Mouse (Mus musculus) heart, adult 9 months (tissue): ENCODE data around the gene Slc4a5.

Experiments used
- DNase-seq, 2 experiments: peaks; one replicate each; pipeline ENCODE4 v3.0.0; 2022; ENCODE audit warnings: low spot score in 2 of 2

Gene Slc4a5

GRCm38 (mm10) chr6:83219814-83220213 lies at the start of gene Slc4a5:
Slc4a5 (plus strand) TSS chr6:83219828.
- DNase-seq = no peak

DNA sequence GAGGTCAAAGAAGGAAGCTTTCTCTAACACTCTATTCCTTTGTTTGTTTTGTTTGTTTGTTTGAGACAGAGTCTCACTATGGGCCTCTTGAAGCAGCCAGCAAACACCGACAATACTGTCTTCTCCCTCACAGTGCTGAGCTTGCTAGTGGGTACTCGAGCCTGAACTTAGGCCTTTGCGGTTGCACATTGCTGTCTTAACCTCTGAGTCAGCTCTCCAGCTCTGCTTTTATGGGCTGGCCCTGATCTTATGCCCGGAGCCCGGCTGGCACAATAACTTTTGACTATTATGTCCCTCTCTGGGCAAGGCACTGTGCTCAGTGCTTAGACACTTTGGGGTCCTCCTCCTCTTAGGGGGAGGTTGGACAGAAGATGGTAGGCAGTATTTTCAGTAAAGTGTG lies 49.8 kb upstream of the Slc4a5 start:
- DNase-seq = no peak

- no peak for DNase-seq
These were observed 48.6 kb upstream of the Slc4a5 start for GRCm38 (mm10) chr6:83171063-83171462.

DNA sequence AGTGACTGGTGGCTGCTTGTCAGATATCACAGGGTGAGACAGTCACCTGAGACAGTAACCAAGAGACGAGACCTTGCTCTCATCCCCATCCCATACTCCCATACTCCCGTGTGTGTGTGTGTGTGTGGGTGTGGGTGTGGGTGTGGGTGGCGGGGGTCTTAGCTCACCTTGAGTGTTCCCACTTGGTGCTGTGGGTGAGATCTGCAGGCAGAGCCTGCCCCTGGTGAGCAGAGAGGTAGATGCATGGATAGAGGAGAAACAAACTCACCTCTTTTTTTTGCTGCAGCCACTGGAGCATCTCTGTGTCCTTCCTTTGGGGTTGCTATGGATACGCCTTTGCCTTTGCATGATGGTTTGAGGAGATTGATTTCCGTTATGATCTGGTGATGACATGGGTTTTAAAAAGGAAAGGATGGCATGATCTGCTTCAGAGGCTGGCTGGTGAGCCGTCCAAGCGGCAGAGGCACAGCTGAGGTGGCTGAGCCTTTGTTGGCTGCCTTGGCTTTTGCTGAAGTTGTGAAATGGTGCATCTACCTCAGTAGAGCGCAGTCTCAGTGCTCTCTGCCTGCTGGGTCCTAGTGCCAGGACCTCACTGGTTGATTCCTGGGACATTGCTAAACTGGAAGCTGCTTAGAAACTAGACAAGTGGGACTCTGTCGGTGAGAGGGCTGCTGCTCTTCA lies 47.2 kb upstream of the Slc4a5 start:
- no peak for DNase-seq

GRCm38 (mm10) chr6:83175996-83176395 lies 43.6 kb upstream of the Slc4a5 start:
- DNase-seq = no peak

GRCm38 (mm10) chr6:83179390-83180117 lies 40.1 kb upstream of the Slc4a5 start:
- DNase-seq = no peak

- DNase-seq = no peak
These were observed 39.0 kb upstream of the Slc4a5 start for GRCm38 (mm10) chr6:83180605-83181004.

GRCm38 (mm10) chr6:83184858-83185435 lies 34.7 kb upstream of the Slc4a5 start:
- DNase-seq = no peak

GRCm38 (mm10) chr6:83185895-83186861 lies 33.5 kb upstream of the Slc4a5 start:
- DNase-seq = peak; percentile 40 to 43

- DNase-seq = no peak
These were observed 32.7 kb upstream of the Slc4a5 start for GRCm38 (mm10) chr6:83186946-83187345.

DNA sequence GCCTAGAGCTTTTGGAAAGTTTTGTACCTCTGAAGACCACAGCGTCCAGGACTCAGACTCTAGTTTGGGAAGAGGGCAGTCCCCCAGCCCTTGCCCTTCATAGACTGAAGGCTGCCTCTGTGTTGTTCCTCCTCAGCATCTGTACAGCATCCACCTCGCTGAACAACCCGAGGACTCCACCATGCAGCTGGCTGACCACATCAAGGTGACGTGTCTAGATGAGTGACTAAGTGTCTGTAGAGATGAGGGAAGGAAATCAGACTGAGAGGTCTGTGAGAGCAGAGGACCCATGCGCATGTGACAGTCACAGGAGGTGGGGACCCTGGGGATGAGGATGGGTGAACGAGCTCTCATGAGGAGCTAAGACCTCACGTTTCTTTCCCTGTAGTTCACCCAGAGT lies 26.1 kb upstream of the Slc4a5 start:
- DNase-seq = no peak

- no peak for DNase-seq
These were observed 22.2 kb upstream of the Slc4a5 start for GRCm38 (mm10) chr6:83197345-83198004.

- DNase-seq = no peak
These were observed 16.3 kb upstream of the Slc4a5 start for GRCm38 (mm10) chr6:83203320-83203719.

DNA sequence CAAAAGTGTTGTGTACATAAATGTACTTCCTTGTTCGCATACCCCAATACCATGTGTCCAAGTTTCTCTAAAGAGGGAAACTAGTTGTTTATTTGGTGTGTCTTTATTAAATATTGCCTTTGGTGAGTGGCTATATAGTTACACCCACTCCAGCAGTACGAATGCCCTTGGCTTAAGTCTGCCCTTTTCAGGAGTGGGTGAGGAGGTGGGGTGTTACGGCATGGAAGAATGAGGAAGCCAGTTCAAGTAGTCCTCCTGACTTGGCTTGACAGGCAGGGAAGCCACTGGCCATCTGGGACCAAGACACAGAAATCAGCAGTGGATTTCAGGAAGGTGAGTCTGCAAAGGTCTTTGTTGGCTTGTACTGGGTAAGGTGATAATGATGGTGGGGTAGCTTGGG lies 13.8 kb upstream of the Slc4a5 start:
- DNase-seq = no peak

- DNase-seq = no peak
These were observed 13.3 kb upstream of the Slc4a5 start for GRCm38 (mm10) chr6:83206321-83206720.

DNA sequence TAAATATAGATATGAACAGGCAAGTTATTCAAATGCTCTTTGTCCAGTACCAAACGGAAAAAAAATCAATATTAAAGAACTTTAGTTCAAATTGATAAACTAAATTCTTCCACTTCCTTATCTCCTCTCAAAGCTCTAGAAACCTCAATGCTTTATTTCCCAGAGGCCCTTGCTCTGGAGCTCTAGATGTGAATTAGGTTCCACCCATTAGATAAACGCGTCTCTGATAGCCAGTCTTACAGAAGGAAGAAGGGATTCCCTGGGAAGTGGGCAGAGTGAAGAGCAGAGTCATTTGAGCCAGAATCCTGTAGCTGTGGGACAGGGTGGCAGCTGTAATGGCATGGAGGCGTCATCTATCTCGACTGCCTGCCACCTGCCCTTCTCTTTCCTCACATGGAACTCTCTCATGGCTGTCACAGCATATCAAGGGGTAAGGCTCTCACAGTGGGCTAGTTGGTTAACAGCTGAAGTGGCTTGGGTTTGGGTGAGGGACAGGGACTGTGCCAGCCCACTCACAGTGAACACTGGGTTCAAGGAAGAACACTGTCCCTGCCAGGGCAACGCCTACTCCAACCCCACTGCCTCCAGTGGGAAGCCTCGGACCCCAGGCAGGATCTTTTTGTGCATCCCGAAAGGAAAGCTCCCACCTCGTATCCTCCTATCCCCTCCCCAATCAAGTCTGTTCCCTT lies 12.1 kb upstream of the Slc4a5 start:
- no peak for DNase-seq

DNA sequence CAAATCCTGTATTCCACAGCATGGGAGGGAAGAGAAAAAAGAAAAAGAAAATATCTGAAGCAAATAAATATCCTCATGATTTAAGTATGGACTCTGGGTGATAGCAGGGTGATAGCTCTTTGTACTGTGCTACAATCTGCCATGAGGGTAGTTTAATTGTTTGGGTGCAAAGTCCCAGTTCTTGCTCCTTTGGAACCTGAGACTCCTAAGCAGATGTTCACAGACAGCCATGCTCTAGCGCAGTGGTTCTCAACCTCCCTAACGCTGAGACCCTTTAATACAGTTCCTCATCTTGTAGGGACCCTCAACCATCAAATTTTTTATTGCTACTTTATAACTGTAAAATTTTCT lies 11.6 kb upstream of the Slc4a5 start:
- DNase-seq = no peak

- DNase-seq = no peak
These were observed 9.1 kb upstream of the Slc4a5 start for GRCm38 (mm10) chr6:83210495-83210894.

DNA sequence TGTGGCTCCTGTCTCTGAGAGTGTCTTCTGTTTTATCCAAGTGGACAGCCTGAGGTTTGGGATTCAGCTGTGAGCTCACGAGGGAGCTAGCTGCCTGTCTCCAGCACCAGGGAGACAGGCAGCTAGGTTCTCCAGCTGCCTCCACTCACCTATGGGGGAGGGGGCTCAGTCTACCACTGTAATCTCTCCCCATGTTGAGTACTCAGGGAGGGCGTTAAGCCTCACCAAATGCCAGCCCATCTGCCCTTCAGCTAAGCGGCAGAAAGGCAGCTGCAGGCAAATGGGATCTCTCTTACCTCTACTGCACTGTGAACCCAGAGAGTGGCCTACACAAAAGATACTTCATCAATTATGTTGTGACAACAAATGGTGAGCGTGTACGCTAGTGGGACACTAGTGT lies 8.1 kb upstream of the Slc4a5 start:
- no peak for DNase-seq

- DNase-seq = peak in 1 of 2 experiments; percentile 37
These were observed 4.5 kb upstream of the Slc4a5 start for GRCm38 (mm10) chr6:83215002-83215666.
